Mouse (Mus musculus) retina, embryonic 14.5 days (tissue): Measurements from ENCODE around the gene Iqcj.

Source experiments
- DNase-seq: peaks from one replicate; pipeline ENCODE4 v3.0.0-alpha.2; 2015; ENCODE audit warnings: low spot score

Gene Iqcj

GRCm38 (mm10) chr3:67892026-67892705 is at the start of gene Iqcj, which contains the start of gene Iqschfp:
Gene Iqcj, plus strand, starts transcription at chr3:67892220.
Gene Iqschfp, plus strand, starts transcription at chr3:67892232.
- DNase-seq, result no peak

GRCm38 (mm10) chr3:67852397-67852796 is 39.6 kb upstream of the Iqcj start:
- no peak for DNase-seq

DNA sequence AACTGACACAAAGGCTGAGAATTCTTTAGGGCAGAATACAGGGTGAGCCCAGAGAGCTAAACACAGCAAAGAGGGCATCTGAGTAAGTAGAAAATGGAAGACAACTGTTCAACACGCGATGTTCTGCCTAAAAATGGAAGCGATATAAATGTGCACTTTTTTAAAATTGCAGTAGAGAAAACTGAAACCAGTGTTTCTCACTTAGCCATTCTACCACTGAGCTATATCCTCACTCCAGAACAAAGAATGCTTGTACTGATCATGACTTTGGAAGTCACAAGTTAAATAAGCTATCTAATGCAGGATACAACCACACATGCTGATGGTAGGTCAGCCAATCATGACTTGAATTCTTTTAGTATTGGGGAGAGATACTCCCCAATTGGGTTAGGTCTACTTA is 30.5 kb upstream of the Iqcj start:
- DNase-seq, result no peak

GRCm38 (mm10) chr3:67867420-67868065 is 24.5 kb upstream of the Iqcj start:
- DNase-seq, result no peak

- DNase-seq, result no peak
Measured at GRCm38 (mm10) chr3:67869424-67869823, 22.6 kb upstream of the Iqcj start.

DNA sequence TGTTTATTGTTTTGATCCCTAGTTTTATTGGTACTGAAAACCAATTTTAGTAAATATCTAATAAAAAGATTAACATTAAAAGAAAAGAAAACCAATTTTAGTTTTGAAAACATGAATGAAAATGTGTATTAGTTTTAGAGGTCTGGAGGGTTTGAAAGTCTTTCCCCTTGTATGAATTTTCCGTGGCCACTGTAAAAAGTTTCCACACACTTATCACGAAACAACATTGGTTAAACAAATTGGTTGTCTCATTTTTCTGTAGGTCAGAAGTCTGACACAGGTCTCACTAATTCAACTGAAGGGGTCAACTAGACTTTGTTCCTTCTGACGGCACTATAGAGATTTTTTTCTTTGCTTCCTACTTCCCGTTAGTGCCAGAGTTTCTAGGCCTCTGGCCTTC is 14.8 kb upstream of the Iqcj start:
- no peak for DNase-seq

- DNase-seq, result peak; percentile 30
Measured at GRCm38 (mm10) chr3:67884335-67884734, 7.7 kb upstream of the Iqcj start.

DNA sequence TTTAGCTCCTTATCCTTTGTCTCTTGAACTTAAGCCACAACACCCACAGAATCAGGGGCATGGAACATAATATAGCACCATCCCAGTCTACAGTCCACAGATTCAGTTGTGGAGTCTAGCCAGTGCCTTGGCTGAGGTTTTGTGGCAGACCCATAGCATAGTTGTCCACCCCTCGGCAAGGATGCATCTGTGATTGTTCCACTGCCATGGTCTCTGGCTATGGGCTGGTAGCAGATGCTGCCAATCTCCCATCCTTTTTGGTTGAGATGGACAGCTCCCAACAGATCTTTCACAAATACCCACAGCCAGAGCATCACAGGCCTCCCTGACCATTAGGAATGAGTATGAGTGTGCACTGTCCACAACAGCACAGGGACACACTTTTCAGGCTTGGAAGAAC is 5.8 kb upstream of the Iqcj start:
- DNase-seq, result no peak

DNA sequence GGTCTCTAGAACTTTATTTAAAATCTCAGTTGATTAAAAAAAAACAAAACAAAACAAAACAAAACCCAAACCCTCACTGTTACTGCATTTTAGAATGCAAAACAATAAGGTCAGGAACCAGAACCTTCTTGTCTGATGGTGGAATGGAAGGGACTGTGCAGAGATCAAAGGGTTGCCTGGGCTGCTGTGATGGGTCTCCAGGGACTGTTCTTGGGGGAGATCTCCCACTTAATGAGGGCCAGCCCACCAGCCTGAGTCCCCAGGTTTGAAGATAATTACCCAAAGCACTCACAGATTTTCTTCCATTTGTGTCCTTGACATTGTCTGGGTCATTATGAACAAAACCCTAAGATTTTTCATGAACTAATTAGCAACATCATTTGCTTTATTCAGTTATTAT is 4.8 kb upstream of the Iqcj start:
- DNase-seq, result no peak

DNA sequence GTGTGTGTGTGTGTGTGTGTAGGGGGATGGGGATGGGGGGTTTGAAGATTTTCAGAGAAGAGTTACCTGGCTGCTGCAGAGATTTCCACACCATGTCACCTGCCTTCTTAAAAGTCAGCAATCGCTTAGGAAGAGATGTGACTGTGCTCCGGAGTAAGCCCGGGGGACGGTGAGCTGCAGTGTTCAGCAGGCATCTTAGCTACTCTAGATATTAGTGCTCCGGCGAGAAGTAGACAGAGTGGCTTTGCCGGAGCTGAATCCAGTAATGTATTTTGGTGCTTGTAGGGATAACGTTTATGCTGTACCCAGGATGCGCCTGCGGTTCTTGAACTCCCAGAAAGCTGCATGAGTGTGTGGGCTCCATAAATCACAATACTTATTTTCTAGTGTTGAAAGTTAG is 748 bp downstream of the Iqcj start:
- no peak for DNase-seq

DNA sequence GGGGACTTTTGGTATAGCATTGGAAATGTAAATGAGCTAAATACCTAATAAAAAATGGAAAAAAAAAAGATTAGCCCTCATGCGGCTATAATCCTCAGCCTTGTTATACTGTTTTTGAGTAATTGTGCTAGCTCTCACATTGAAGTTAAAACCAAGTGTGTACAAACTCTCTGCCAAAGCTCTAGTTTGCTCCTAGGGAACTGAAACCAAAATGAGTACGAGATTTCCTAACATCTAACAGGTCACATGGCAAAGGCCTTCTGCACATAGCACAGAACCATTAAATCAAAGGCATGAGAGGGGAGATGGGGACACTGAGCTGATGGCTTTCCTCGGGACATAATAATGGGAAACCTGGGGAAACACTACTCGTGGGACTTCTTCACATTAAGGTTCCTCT is 10.5 kb downstream of the Iqcj start:
- DNase-seq, result no peak

DNA sequence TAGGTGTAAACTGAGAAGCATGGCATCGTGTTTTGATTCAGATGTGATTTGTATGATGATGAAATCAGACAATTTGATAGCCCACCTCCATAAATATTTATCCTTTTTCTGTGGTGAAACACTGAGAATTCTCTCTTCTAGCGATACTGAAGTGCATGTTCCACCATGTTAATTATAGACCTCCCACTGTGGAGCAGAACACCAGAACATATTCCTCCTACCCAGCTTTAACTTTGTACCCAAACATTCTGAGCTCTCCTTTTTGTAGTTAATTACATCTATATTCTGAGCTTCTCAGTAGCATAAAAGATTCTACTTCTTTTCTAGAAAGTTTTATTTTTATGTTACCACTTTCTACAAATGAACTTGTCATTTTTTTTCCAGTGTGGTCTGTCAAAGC is 16.6 kb downstream of the Iqcj start:
- no peak for DNase-seq

- no peak for DNase-seq
Measured at GRCm38 (mm10) chr3:67918098-67918497, 26.1 kb downstream of the Iqcj start.

GRCm38 (mm10) chr3:67918634-67919259 is 26.7 kb downstream of the Iqcj start:
- DNase-seq, result peak; percentile 6

GRCm38 (mm10) chr3:67923095-67923494 is 31.1 kb downstream of the Iqcj start:
- DNase-seq, result no peak

GRCm38 (mm10) chr3:67925453-67925852 is 33.4 kb downstream of the Iqcj start:
- no peak for DNase-seq

DNA sequence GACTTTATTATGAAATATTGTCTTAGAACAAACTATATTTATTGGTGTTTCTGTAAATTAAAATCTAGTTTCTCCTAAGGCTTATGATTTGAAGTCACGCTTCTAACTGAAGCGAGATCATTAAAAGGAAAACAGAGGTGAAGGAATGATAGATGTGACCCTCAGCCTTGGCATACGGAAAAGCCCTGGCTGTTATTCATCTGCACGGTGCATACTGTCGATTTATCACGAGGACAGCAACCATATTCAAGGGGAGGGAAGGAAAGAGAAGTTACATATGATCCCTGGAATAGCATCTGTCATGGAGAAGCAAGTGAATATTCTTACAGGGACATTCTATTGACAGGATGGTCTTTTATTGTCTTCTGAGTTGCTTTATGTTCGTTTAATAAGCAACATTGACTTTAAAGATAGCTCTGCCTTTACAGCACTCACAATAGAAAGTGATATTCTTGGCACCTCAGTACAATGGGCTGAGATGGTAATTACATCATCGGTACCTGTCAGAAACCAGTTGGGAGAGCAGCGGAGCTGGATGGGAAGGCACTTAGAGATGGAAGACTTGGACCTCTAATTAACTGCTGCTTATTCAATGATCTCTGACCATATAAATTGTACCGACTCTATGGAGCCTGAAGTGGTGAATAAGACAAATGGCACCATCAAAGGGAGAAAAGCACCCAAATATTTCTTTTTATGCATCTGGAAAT is 38.6 kb downstream of the Iqcj start:
- no peak for DNase-seq

- DNase-seq, result no peak
Measured at GRCm38 (mm10) chr3:67931181-67931580, 39.2 kb downstream of the Iqcj start.

DNA sequence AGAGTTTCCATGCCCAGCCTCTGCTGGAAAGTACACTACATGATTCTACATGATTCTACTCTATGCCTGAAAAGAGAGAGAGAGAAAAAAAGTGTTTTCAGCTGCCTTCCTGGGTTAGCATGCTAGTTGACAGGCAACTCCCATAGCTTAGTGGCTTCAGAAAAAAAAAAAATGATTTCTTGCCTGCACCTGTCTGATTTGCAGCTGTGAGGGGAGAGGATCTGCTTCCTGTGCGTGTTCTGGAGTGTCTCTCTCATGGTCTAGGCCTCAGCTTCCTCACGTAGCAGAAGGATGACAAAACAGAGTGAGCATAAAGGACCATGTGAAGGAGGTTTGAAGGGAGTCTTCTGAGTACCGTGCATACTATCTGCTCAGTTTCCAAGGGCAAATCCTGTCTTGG is 39.9 kb downstream of the Iqcj start:
- DNase-seq, result no peak

GRCm38 (mm10) chr3:67935829-67936228 is 43.8 kb downstream of the Iqcj start:
- DNase-seq, result no peak

GRCm38 (mm10) chr3:67947000-67947399 is 55.0 kb downstream of the Iqcj start:
- no peak for DNase-seq

GRCm38 (mm10) chr3:67952517-67952940 is 60.5 kb downstream of the Iqcj start:
- peak; percentile 20 for DNase-seq
